Mouse (Mus musculus): ENCODE results near the gene Ajap1.

Gene Ajap1

DNA sequence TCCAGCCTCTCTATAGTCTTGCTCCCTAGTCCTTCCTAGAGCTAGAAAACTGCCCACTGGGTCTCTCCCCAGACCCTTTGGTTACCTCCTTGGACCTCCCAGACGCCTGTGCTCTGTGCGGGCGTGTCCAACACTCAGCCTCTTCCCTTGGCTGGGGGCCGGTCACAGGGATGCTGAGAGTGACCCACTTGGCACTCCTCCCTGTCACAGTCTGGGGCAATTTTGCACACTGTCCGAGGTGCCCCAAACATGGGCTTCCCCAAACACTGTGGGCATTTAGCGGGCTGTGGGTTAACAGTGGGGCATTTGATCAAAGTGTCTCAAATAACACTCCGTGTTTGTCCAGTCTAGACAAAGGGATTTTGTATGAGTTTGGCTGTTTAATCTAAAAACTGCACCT lies 29.1 kb downstream of the Ajap1 start:
- DNase-seq (ENCODE audit: low read depth, low spot score) = no peak

DNA sequence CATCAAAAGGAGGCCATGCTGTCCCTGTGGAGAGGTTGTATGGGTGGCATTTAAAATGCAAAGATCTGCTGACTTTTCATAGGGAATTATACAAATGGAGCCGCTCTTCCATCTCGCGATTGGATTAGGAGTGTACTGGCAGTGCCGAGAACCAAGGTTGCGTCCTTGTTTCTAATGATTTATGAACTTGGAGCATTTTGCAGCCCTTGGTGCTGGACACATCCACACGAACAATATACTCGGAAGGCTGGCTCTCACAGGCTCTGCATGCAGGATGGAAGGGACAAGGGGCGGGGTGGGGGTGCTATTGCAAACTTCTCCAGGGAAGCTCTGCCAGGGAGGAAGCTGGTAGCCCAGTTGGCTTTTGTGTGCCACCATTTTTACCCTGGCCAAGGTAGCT lies 31.1 kb downstream of the Ajap1 start:
- no peak for DNase-seq (ENCODE audit: low read depth, low spot score)

DNA sequence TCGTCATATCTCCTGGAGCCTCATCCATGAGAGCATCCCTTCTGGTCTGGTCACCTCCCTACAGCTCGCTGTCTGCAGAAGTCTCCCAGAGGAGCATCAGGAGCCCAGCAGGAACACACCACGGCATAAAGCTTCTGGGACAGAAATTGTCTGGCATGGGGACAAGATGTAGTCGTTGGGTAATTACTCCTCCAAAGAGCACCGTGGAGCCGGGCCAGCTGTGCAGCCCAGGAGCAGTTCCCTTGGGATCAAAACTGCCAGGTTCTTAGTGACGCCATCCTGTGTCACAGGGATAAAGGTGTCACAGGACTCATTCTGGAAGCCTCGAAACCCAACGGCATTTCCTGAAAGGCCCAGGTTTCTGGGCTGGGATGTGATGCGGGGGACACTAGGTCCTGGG lies 40.1 kb downstream of the Ajap1 start:
- DNase-seq (ENCODE audit: low read depth, low spot score) = no peak

DNA sequence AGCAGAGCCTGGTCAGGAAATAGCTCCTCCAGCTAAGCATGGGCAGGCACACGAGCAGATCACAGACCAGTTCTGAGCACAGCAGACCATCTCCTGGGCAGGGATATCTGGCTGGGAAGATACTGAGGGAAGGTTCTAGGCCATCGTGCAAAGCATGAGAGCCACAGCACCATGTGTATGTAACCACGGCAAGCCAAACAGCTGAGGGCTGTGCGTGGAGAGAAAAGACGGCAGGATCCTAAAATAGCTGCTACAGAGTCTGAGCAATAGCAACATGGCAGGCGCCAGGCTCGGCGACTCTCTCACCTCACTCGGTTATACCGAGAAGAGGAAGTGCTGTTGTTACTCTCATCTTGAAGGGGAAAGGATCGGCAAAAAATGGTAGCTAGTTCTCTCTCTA lies 42.7 kb downstream of the Ajap1 start:
- DNase-seq (ENCODE audit: low read depth, low spot score) = no peak

DNA sequence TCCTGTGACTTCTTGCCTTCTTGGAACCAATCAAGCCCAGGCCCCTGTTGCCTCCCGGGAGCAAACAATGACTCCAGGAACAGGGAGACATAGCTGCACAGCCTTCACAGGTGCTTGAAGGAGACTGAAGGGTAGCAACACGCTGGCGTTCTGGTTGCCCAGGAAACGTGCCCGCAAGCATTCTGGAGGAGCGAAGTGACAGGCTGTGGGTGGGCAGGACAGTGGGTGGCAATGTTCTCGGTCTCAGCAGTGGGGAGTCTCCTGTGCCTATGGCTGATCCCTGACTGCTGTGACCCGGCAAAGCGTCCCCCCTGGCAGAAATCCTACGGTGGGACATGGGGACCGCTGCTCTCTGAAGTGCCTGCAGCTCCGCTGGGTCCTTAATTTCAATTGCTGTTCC lies 43.6 kb downstream of the Ajap1 start:
- no peak for DNase-seq (ENCODE audit: low read depth, low spot score)

DNA sequence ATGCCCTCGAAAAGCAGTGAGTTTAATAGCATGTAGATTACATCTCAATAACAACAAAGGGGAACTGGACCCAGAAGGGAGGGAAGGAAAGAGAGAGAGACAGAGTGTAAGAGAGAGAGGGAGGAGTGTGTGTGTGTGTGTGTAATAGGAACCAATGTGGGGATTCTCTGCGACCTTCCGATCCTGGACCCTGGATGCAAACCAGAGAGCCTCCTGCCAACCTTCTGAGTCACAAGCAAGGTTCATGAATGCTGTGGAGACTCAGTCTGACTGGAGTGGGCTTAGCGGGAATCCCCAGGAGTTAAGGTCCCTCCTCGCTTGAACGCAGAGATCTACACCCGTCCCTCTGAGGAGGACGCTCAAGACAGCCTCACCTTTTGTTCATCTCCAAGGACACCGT lies 45.4 kb downstream of the Ajap1 start:
- no peak for DNase-seq (ENCODE audit: low read depth, low spot score)

DNA sequence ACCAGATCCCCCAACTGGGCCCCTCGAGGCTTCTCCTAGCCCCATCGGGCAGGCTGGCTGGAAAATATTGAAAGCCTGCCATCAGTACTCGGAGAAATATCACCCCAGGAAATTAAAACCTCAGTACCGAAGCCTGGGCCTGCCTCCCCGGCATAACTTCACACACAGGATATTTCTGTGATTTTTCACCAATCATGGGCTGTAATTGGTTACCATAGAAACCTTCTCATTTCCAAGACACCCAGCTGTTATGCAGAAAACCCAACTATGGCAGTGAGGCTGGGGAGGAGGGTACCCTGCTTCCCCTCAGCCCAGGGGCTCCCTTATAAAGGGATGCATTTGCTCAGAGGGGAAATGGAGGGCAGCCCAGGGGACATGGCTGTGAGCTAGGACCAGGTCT lies 46.7 kb downstream of the Ajap1 start:
- no peak for DNase-seq (ENCODE audit: low read depth, low spot score)

DNA sequence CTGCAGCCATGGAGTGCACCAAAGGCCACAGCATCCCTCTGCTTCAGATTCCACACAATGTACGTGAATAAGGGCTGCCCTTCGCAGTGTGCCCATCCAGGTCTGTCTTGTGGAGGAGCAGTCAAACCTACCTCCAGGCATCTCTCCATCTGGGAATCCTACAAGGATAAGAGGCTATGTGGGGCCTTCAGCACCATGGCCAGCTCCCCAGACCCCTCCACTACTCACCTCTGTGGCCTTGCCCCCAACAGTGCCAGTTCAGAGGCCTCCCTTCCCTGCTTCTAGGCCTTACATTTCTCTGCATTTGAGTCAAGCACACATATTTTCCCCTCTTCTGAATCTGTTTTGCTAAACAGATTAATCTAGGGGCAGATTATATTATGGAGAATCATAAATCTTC lies 52.6 kb downstream of the Ajap1 start:
- no peak for DNase-seq (ENCODE audit: low read depth, low spot score)

DNA sequence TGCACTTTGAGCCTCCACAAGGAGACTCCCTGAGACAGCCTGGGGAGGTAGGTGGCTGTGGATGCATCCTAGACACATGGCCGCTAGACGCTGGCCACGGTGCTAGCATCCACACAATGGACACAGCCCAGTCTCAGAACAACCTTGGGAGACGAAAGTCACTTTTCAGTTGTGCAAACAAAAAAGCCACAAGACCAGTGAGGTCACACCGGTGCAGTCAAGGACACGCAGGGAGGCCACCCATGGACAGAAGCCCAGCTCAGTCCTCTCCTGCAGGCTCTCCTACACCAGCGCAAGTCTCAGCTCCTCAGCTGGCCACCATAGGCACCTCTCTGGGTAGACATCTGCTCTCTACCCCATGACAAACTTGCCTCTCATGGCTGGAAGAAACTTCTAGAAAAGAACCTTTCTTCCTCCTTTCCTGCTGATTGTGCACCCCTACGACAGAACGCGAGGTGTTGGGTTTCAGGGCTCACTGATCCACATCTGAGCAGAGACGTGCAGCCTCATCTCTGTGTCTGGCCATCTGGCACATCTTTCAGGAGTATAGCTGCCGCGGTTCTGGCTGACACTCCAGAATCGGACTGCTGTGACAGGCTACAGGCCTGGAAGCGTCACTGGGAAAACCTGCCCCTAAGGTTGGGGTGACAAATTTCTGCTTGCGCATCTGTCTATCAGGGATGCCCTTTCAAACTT lies 56.5 kb downstream of the Ajap1 start:
- no peak for DNase-seq (ENCODE audit: low read depth, low spot score)

DNA sequence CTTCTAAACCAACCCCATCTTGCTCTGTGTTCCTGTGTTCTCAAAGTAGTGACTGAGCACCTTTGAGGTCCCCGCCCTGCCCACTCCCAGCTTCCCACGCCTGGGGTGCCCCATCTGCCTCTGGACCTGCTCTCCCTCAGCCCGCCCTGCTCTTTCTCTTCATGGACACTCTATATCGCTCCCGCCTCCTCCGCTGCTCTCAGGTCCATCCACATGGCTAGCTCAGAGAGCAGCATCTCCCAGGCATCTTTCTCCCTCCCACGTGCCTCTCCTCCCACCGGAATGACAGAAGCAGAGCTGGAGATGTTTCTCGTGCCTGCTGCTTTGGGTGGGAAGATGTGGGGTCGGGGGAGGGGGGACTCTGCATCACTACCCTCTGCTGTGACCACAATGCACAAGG lies 58.3 kb downstream of the Ajap1 start:
- DNase-seq (ENCODE audit: low read depth, low spot score) = no peak

DNA sequence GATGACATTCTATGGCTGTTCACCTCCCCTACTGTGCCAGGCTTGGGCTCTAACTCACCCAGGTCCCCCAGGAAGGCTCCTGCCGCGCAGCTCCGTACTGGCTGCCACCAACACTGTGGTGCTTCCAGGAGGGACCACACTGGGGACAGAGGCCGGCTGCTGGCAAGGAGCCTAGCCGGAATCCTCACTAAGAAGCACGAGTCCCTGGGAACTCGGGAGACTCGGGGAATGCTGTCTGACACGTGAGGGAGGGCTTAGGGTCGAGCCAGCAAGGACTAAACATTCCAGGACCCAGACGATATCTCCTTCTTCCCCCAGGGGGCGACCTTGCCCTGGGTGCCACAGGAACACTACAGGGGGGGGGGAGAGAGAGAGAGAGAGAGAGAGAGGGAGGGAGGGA lies 64.7 kb downstream of the Ajap1 start:
- DNase-seq (ENCODE audit: low read depth, low spot score) = no peak

DNA sequence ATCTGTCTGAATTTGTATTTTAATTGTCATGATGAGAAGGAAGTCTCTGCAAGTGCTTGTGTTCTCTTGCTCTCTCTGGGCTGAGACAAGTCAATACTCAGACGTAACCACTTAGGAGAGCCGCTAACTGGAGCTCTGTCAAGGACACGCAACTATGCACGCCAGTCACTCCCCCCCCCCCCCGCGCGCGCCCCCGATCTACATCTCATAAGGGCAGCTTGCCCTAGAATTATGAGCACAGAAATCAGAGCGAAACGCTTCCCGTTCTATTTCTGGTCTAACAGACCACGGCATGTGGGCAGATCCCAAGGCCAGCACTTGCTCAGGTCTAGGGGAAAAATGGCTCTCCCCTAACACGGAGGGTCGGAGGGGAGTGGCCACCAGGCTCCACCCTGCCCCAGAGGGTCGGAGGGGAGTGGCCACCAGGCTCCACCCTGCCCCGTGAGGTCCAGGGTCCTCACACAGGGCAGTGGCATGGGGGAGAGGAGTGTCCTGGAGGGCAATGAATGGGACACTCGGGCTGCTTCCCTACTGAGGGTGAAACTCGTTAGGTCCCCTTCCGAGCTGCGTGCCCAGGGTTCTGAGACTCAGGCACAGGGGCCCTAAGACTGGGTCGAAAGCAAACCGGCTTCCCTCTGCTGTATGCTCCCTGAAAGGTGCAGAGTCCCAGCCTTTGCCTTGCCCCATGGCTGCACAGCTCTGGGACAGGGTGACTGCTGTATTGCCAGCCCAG lies 65.3 kb downstream of the Ajap1 start:
- no peak for DNase-seq (ENCODE audit: low read depth, low spot score)

DNA sequence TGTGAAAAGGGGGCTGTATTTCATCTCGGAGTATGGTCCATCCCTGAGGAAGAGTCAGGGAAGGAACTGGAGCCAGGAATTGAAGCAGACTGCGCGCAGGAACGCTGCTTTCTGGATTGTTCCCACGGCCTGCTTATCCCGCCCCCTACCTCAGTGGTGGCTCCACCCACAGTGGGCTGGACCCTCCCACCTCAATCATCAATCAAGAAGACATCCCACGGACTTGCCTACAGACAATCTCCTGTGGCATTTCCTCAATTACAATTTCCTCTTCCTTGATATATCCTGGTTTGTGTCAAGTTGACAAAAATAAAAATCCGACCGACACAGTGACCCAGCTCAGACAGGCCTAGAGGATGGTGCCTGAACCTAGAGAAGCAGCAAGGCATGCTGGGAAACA lies 66.5 kb downstream of the Ajap1 start:
- DNase-seq (ENCODE audit: low read depth, low spot score) = no peak

DNA sequence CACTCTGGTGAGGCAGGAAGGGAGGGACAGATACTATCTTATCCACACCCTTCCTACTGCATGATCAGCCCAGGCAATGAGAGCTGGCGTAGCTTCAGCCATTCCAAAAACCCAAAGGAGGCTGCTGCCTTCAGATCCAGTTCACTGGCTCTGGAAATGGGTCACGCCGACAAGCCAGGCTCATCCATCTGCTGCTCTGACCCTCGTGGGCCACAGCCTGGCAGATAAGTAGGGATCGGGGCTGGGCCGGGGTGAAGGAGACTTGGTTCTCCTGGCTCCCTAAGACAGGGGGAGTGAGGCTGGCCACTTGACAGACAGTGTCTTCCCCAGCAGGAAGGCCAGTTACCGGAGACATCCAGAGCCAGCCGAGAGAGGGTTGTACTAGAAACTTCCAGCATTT lies 84.2 kb downstream of the Ajap1 start:
- DNase-seq (ENCODE audit: low read depth, low spot score) = no peak

DNA sequence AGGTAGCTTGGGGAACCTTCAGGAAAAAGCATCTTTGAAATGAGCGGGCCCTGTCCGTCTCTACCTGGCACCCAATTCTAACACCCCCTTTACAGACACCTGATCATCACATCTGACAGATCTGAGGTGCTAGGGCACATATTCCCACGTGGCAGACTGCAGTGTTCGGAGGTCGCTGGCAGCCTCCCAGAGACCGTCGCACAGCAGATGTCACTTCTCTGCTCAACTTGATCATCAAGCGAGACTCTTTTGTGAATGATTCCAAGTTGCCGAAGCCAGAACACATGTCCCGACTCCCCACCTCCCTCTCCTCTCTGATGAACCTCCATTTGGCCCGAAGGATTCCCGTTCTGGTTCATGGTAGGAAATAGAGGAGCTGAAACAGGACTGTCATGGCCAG lies 95.1 kb downstream of the Ajap1 start:
- no peak for DNase-seq (ENCODE audit: low read depth, low spot score)

DNA sequence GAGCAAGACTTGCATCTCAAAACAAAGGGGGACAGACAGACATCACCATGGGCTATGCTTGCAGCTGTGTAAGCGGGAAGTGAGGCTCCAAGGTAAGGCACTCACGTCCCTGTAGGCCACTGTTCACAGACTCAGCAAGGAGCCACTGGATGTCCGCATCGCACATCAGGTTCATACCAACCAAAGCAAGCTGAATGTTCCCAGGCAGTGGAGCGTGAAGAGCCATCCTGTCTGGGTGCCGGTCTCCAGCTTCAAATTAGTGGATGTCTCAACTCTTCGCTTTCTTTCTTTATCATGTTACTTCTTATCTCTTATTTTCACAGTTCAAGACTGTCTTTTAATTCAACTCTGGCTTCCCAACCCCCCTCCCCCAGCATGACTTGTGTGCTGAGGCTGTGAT lies 101.2 kb downstream of the Ajap1 start:
- DNase-seq (ENCODE audit: low read depth, low spot score) = no peak

DNA sequence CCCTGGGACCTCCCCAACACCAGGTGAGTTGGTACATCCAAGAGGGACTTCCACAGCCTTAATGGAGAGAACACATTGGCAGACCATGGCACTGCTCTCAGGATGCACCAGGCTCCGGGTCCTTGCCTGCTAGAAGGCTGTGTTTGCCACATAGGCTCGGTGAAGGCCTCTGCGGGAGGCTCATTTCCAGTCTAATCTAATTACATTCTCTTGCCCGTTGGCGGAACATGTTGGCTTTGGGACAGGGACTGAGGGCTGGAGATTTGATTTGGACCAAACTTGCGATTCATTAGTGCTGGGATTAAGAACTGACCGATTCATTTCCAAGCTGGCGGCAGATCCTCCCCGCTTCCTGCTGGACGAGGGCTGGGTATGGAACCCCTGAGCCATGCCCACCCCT lies 101.7 kb downstream of the Ajap1 start:
- no peak for DNase-seq (ENCODE audit: low read depth, low spot score)

DNA sequence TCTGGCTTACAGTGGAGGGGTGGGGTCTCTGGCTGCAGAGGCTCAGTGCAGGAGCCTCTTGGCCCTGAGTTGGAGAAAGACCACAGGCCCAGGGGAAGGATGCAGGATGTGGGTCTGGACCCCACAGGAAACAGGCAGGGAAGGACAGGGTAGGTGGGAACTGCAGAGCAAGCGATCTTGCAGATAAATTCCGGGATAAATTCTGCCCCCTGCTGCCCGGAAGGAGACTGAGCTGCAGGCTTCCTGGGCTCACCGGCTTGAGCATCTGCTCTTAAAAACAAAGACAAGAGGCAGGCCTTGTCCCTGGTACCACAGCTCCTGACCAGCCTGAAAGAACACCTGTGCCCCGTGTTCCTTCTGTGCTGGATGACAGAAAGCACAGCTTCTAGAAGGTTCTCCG lies 104.6 kb downstream of the Ajap1 start:
- no peak for DNase-seq (ENCODE audit: low read depth, low spot score)

DNA sequence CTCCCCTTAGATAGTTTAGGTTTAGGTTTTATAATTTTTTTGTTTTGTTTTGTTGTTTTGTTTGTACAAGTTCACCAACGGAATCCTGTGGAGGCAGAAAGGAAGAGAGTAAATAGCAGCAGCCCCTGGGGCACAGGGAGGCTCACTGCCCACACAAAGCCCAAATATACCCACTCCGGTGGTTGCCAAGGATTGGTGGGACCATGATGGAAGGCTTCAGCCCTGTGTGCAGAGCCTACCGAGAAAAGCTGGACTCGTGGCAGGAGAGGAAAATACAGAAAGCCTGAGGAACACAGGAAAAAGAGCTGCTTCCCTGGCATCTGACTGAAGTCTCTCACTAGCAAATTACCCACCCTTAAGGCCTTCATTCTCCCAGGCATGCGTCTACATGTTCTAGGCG lies 108.4 kb downstream of the Ajap1 start:
- no peak for DNase-seq (ENCODE audit: low read depth, low spot score)

DNA sequence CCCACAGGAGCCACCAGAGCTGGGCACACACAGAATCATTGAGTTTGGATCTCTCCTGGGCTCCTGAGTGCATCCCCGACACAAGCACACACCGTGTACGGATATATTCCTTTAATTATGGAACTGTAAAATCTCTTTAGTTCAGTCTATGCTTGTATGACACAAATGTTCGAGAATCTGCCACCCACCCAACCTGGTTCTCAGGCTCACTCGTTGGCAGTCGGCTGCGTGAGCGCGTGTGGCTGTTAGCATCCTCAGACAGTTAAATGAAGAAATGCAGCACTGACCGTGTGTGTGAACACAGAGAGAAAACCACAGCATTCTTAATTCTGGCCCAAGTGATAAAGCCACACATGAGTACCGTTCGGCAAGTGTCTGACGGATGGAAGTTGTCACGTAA lies 109.5 kb downstream of the Ajap1 start:
- no peak for DNase-seq (ENCODE audit: low read depth, low spot score)

DNA sequence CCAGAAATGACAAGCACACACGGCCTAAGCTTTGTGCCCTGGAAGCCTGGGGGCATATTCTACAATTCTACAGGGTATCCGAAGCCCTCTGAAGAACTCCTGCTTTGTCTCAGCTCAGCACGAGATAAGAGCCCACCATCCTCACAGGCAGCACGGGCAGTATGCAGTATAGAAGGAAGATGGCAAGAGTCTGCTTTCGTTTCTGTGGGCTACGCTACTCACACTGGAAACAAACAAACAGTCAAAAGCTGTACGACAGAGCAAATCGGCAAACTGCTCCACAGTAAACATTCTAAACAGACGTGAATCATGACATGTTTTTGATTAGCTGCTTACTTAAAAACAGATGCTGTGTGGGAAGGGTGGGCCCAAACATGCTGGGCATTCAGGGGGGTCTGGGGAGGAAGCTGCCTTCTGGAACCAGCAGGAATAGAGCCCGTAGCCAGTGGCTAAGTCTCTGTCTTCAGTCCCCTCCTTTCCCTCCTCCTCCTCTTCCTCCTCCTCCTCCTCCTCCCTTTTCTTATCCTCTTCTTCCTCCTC lies 113.9 kb downstream of the Ajap1 start:
- DNase-seq (ENCODE audit: low read depth, low spot score) = no peak

DNA sequence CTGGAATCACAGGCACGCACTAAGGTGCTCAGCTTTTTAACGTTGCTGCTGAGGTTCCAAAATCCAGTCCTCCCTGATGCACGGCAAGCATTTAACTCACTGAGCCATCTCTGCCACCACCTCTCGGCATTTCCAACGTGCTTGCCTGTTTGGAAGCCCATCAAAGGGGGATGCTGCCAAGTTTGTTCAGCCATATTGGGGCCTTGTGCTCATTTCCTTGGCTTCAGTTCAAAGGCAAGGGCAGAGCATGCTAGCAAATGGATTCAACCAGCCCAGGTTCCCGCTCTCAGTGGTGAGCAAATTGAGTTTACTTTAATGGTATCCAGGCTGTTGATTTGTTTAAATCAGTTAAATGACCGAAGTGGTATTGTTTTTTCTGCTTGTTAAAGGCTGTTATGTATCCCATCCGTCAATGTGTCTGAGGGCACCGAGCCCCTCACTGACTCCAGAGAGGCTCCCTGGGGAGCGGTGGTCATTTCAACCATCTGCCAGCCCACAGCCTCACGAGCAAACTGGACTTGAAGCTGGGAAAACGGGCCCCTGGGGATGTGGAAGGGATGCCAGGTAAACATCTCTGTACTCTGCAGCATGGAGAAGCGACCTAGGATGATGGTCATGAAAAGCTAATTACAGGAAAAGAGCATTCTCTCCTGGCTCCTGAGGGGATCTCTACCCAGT lies 121.6 kb downstream of the Ajap1 start:
- no peak for DNase-seq (ENCODE audit: low read depth, low spot score)

DNA sequence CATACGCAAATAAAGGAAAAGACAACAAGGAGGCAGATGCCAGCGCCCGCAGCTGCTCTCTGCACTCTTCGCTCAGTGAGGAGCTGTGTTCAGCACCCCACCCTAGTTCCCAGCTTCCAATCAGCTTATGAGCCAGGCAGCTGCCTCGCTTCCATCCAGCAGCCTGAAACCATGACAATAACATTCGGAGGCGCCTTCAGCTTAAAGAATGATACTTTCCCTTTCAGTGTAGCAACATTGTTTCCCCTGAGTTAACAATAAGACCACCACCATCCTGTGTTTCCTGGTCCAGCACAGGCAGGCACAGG lies 124.4 kb downstream of the Ajap1 start:
- DNase-seq (ENCODE audit: low read depth, low spot score) = no peak

All from skeletal muscle tissue, adult 2 months (tissue).